Mouse (Mus musculus): ENCODE measurements around the gene Tyw3. TPM values are rescaled to one million over a fixed set of nuclear protein-coding genes. Genes with fewer than 3 reads are reported as not detected.

Gene Tyw3
- polyA plus RNA-seq, 1 experiment from 2014 or later = 14.5 TPM

DNA sequence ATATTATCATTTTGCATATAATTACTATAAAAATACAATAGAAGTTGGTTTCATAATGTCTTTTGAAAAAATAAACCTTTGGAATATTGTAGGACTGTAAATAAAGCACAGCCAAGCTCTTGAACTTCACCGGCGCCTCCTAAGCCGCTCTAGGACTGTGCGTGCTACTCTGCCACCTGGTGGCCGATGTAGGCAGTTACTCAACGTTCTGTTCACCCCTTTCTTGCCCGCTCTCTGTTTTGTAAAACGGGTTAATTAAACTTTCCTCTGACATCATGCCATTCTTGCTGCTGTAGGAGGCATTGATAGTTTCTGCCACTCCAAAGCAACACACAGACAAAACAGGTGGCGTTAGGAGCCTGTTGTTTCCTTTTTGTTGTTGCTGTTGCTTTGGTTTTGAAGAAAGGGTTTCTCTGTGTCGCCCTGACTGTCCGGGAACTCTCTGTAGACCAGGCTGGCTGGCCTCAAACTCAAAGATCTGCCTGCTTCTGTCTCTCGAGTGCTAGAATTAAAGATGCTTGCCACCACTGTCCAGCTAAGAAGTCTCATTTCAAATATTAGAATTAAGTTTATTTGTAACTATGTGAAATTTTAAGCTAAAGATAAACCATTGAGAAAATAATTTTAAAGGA, 24.4 kb downstream of the Tyw3 start:
- H3K4me1 ChIP-seq (replicated peaks; ENCODE audit: control insufficient read depth, insufficient read depth, low read length) = peaks cover 16% of the 10 kb centered on the region
- H3K27ac ChIP-seq (ENCODE audit: low read length) = no peak overlapping the region
- no peak overlapping the region for H3K9ac ChIP-seq (replicated peaks; ENCODE audit: low read depth, low read length)
- H3K27me3 ChIP-seq (replicated peaks; ENCODE audit: control insufficient read depth, insufficient read depth, low read length) = 0 out of 2 replicates have a peak, but pooled peaks cover 3% of the 10 kb centered on the region
- no peaks in the 10 kb centered on the region for H3K36me3 ChIP-seq (ENCODE audit: control insufficient read depth, insufficient read depth)
- no peaks in the 10 kb centered on the region for H3K9me3 ChIP-seq (ENCODE audit: control insufficient read depth, low read length)
- H3K4me3 ChIP-seq (replicated peaks; ENCODE audit: low read length) = no peak overlapping the region
- no peak overlapping the region for H3K4me2 ChIP-seq (ENCODE audit: low read length)
- peak; percentile 93 for ATAC-seq
- WGBS = 3% methylated on average over 12 of the region's 12 CpGs

DNA sequence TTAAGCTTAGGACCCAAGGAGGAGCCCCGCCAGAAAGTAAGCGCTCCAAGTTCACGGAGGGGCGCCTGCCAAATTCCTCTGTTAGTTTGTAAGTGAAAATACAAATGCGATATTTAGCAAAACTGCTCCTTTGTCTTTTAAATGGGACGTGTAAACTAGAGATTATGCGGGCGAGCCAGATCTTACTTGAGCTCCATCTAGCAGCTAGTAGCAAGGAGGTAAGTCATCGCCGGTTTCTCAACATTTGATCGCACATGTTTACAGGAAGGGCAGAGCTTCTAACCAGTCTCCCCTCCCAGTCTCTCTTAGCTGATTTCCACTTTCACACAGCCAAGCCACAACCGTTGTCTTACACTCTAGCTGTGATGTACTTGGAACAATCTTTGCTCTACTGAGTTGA, 26.1 kb downstream of the Tyw3 start:
- WGBS = 2% methylated on average over 12 of the region's 12 CpGs
- ATAC-seq = no peak

DNA sequence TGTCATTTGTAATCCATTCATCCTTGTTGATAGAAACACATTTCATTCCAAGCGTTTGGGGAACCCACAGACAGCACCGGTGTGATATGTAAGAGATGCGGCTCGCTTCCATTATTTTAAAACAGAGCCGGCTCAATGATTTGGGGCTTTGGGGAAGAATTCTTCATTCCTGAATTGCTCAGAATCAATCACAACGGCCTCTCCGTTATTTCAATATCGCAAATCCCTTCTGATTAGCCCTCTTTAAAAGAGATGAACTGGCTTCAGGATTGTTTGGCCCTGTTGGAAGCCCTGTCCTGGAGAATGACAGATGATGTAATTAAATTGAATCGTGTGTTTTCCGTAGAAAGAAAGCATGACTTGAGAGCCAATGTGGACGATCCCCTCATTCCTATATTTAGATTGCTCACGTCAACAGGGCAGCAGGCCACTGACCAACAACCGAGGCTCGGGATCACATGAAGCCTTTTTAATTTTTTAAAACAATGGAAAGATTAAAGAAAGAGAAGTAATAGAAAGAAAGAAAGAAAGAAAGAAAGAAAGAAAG, 26.8 kb downstream of the Tyw3 start:
- H3K9me3 ChIP-seq (ENCODE audit: control insufficient read depth, low read length) = no peaks in the 10 kb centered on the region
- 5% methylated on average over 14 of the region's 14 CpGs for WGBS

More for the DNA sequence above, 26.1 kb downstream of the Tyw3 start:
- H3K4me1 ChIP-seq (replicated peaks; ENCODE audit: control insufficient read depth, insufficient read depth, low read length) = peaks cover 16% of the 10 kb centered on the region
- H3K9me3 ChIP-seq (ENCODE audit: control insufficient read depth, low read length) = no peaks in the 10 kb centered on the region
- H3K4me3 ChIP-seq (replicated peaks; ENCODE audit: low read length) = peak overlapping the region; percentile 28
- 0 out of 2 replicates have a peak overlapping the region, but pooled peaks have one; percentile 32 for H3K9ac ChIP-seq (replicated peaks; ENCODE audit: low read depth, low read length)
- H3K4me2 ChIP-seq (ENCODE audit: low read length) = peak overlapping the region; percentile 58
- H3K27me3 ChIP-seq (replicated peaks; ENCODE audit: control insufficient read depth, insufficient read depth, low read length) = 0 out of 2 replicates have a peak, but pooled peaks cover 3% of the 10 kb centered on the region
- H3K27ac ChIP-seq (ENCODE audit: low read length) = no peak overlapping the region
- H3K36me3 ChIP-seq (ENCODE audit: control insufficient read depth, insufficient read depth) = no peaks in the 10 kb centered on the region

DNA sequence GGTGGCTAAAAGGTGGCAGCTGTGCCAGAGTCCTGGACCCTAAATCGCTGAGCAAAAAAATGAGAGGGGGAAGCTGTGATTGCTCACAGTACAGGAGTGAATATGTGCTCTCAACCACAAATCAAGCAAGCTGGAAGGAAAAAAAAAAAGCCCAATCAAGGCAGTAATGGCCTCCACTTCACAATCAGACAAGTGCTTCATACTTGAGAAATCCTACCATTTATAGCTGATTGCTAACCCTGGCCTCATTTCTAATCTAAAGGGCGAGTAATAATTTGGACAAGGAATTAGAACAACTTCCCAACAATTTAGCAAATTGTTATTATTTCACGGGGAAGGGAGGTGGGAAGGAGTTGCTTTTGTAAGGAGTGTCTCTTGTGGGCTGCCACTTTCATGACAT, 31.5 kb downstream of the Tyw3 start:
- Histone ChIP-seq H3K27ac (ENCODE audit: low read length) (no peak overlapping the region), H3K9ac (replicated peaks; ENCODE audit: low read depth, low read length) (no peak overlapping the region)

More for the DNA sequence above, 26.8 kb downstream of the Tyw3 start:
- Histone ChIP-seq H3K4me3 (replicated peaks; ENCODE audit: low read length) (no peak overlapping the region), H3K4me1 (replicated peaks; ENCODE audit: control insufficient read depth, insufficient read depth, low read length) (peaks cover 16% of the 10 kb centered on the region), H3K27me3 (replicated peaks; ENCODE audit: control insufficient read depth, insufficient read depth, low read length) (0 out of 2 replicates have a peak, but pooled peaks cover 3% of the 10 kb centered on the region), H3K9ac (replicated peaks; ENCODE audit: low read depth, low read length) (0 out of 2 replicates have a peak overlapping the region, but pooled peaks have one; percentile 13), H3K36me3 (ENCODE audit: control insufficient read depth, insufficient read depth) (no peaks in the 10 kb centered on the region), H3K4me2 (ENCODE audit: low read length) (peak overlapping the region; percentile 45), H3K27ac (ENCODE audit: low read length) (no peak overlapping the region)
- no peak for ATAC-seq

DNA sequence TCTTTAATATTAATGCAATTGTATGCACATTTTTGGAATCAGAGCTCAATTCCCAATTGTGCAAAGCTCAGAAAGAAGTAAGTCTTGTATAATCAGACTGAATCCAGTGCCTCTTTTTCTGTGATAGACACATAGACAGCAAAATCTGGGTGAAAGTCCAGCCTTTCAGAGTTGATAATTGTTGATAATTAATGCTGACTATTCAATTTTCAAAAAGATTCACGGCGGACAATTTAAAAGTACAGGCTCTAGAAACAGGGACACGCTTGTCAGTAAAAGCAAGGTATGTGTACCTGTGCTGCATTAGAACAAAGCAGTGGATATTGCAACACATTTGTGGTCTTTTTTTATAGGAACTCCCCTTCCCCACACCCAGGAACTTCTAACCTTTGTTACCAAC, 34.7 kb downstream of the Tyw3 start:
- Histone ChIP-seq H3K4me2 (ENCODE audit: low read length) (no peak overlapping the region), H3K27ac (ENCODE audit: low read length) (no peak overlapping the region), H3K9ac (replicated peaks; ENCODE audit: low read depth, low read length) (no peak overlapping the region), H3K4me1 (replicated peaks; ENCODE audit: control insufficient read depth, insufficient read depth, low read length) (no peaks in the 10 kb centered on the region), H3K27me3 (replicated peaks; ENCODE audit: control insufficient read depth, insufficient read depth, low read length) (no peaks in the 10 kb centered on the region), H3K36me3 (ENCODE audit: control insufficient read depth, insufficient read depth) (no peaks in the 10 kb centered on the region), H3K9me3 (ENCODE audit: control insufficient read depth, low read length) (no peaks in the 10 kb centered on the region), H3K4me3 (replicated peaks; ENCODE audit: low read length) (no peak overlapping the region)
- WGBS = 96% methylated on average over 3 of the region's 3 CpGs
- ATAC-seq = no peak

More for the DNA sequence above, 31.5 kb downstream of the Tyw3 start:
- peaks cover 4% of the 10 kb centered on the region for H3K4me1 ChIP-seq (replicated peaks; ENCODE audit: control insufficient read depth, insufficient read depth, low read length)
- no peaks in the 10 kb centered on the region for H3K36me3 ChIP-seq (ENCODE audit: control insufficient read depth, insufficient read depth)
- no peak overlapping the region for H3K4me3 ChIP-seq (replicated peaks; ENCODE audit: low read length)
- H3K9me3 ChIP-seq (ENCODE audit: control insufficient read depth, low read length) = no peaks in the 10 kb centered on the region
- H3K27me3 ChIP-seq (replicated peaks; ENCODE audit: control insufficient read depth, insufficient read depth, low read length) = no peaks in the 10 kb centered on the region
- WGBS = 60% methylated on average over 3 of the region's 3 CpGs
- H3K4me2 ChIP-seq (ENCODE audit: low read length) = no peak overlapping the region
- ATAC-seq = no peak

DNA sequence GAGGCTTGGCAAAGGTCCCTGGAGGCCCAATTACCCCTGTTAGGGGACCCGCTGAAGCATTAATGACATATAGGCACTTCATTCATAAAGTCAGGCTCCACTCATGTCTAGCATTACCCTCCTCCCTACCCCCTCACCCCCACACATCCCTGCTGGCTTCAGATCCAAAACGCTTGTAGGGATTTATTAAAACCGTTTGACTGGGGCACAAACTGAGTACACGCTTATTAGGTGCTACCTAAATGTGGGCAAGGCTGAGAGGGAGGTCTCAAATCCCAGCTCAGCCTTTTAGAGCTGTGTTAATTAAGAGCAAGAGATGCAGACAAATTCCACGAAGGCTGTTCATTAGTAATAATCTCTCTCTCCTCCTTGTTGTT, 45.9 kb downstream of the Tyw3 start:
- Histone ChIP-seq H3K27me3 (replicated peaks; ENCODE audit: control insufficient read depth, insufficient read depth, low read length) (no peaks in the 10 kb centered on the region), H3K4me1 (replicated peaks; ENCODE audit: control insufficient read depth, insufficient read depth, low read length) (peaks cover 18% of the 10 kb centered on the region), H3K36me3 (ENCODE audit: control insufficient read depth, insufficient read depth) (no peaks in the 10 kb centered on the region), H3K4me2 (ENCODE audit: low read length) (no peak overlapping the region), H3K9me3 (ENCODE audit: control insufficient read depth, low read length) (no peaks in the 10 kb centered on the region), H3K9ac (replicated peaks; ENCODE audit: low read depth, low read length) (no peak overlapping the region), H3K27ac (ENCODE audit: low read length) (0 out of 2 replicates have a peak overlapping the region, but pooled peaks have one; percentile 9), H3K4me3 (replicated peaks; ENCODE audit: low read length) (no peak overlapping the region)
- ATAC-seq = peak; percentile 23; the same call in 1 of the 2 replicates
- WGBS = 8% methylated on average over 5 of the region's 5 CpGs

DNA sequence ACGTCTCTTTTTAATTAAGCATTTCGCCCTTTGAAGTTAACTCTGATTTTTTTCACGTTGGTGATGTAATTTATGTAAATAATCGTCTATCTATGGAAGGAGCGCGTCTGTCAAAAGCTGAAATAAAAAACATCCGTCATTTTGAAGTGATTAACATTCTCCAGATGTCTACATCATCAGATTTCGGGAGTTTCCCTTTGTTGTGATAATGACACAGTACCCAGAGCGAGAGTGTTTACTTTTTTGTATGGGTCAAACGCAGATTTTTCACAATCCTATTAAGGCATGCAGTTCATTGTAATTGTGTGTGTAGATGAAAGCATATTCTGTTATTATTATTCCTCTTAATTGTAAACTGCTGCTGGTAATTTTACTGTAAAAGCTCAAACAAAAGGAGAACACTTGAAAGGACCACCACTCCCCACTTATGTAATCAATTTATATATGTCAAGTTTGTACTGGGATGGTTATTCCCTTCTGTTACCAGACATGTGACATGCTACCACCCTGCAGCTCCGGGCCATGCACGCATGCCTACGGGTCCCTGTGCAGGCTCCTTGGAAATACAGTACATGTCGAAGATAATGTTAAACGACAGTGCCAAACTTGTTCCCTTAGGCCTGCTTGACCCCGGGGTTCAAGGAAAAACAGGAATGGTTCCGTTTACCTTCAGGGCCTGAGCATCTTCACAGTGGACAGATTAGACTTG, 46.4 kb downstream of the Tyw3 start:
- no peaks in the 10 kb centered on the region for H3K9me3 ChIP-seq (ENCODE audit: control insufficient read depth, low read length)
- WGBS = 13% methylated on average over 17 of the region's 17 CpGs
- H3K27ac ChIP-seq (ENCODE audit: low read length) = 0 out of 2 replicates have a peak overlapping the region, but pooled peaks have one; percentile 9
- peak; percentile 68 for ATAC-seq
- no peak overlapping the region for H3K4me3 ChIP-seq (replicated peaks; ENCODE audit: low read length)
- H3K4me2 ChIP-seq (ENCODE audit: low read length) = no peak overlapping the region
- no peak overlapping the region for H3K9ac ChIP-seq (replicated peaks; ENCODE audit: low read depth, low read length)
- peaks cover 18% of the 10 kb centered on the region for H3K4me1 ChIP-seq (replicated peaks; ENCODE audit: control insufficient read depth, insufficient read depth, low read length)
- no peaks in the 10 kb centered on the region for H3K36me3 ChIP-seq (ENCODE audit: control insufficient read depth, insufficient read depth)
- no peaks in the 10 kb centered on the region for H3K27me3 ChIP-seq (replicated peaks; ENCODE audit: control insufficient read depth, insufficient read depth, low read length)

DNA sequence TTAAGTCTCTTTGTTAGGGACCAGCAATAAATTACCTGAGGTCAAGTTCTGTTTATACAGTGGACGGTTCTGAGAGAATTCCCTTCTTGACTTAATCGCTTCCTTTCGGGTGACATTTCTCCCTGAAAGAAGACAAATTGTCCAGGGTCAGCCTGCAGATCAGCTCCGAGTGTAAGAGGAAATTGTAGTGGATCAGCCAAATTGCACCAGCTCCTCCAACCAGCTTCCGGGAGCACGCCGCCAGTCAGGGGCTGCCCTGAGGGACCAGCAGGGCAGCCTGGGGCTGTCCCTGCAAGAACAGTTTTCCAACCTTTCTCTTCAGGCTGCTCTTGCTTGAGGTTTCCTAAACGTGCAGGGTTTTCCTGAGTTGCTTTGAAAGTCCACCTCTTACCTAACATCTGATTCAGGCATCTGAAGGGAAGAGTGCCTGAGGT, 48.0 kb downstream of the Tyw3 start:
- ATAC-seq = no peak
- Histone ChIP-seq H3K9ac (replicated peaks; ENCODE audit: low read depth, low read length) (no peak overlapping the region), H3K36me3 (ENCODE audit: control insufficient read depth, insufficient read depth) (no peaks in the 10 kb centered on the region), H3K9me3 (ENCODE audit: control insufficient read depth, low read length) (no peaks in the 10 kb centered on the region), H3K4me3 (replicated peaks; ENCODE audit: low read length) (no peak overlapping the region), H3K27me3 (replicated peaks; ENCODE audit: control insufficient read depth, insufficient read depth, low read length) (no peaks in the 10 kb centered on the region), H3K4me1 (replicated peaks; ENCODE audit: control insufficient read depth, insufficient read depth, low read length) (peaks cover 18% of the 10 kb centered on the region), H3K27ac (ENCODE audit: low read length) (no peak overlapping the region), H3K4me2 (ENCODE audit: low read length) (no peak overlapping the region)
- 36% methylated on average over 8 of the region's 8 CpGs for WGBS

Data from forebrain, embryonic 16.5 days (tissue).